Mouse (Mus musculus): Measurements from ENCODE around the gene Nfatc2.

DNA sequence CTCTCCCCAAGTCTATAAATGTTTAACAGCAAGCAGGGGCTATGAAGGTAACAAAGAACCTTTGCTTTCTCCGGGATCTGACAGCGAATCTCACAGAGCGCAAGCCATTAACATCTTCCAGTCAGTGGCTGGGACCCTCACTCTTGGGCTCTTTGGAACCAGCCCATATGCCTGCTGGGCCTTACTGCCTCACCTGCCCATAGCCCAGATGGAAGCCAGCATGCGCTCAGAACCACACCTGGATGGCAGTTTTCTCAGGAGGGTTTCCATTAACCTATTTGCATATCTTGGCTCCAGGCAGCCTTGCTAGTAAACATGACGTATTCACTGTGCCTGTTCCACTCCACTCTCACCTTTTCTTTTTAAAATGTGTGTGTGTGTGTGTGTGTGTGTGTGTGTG is 25.6 kb downstream of the Nfatc2 start:
- TF ChIP-seq CTCF (IDR thresholded peaks at IDR 0.05; ENCODE audit: borderline replicate concordance, extremely low read depth, insufficient read depth, insufficient read length) (no peak), POLR2A (IDR thresholded peaks at IDR 0.05; ENCODE audit: borderline replicate concordance, extremely low read depth, insufficient read depth, insufficient read length, poor library complexity, severe bottlenecking) (no peak)
